Mouse (Mus musculus) gastrocnemius, postnatal 10 days (tissue): Measurements from ENCODE around the gene Pde4b. TPM values are rescaled to one million over a fixed set of nuclear protein-coding genes. Genes with fewer than 3 reads are reported as not detected.
"Not testable (repeated sequence)": the region's sequence is repeated elsewhere in the genome, so short reads cannot be mapped to it uniquely, and the experiment has no call there.

ENCODE experiments used
- DNase-seq: peaks from one replicate; pipeline ENCODE4 v3.0.0; 2021; ENCODE audit warnings: mixed read lengths
- long read RNA-seq, 2 experiments: library from polyadenylated mRNA; stranded (forward); transcript quantifications; one replicate each; pipeline ENCODE4 v2.0.0; 2021
- total RNA-seq, 2 experiments: library from RNA; stranded (reverse); gene quantifications; 2 replicates each; pipeline ENCODE4 v1.2.3; 2021

The Pde4b gene
- total RNA-seq = 10 to 100 TPM; 44.7 to 61.4 TPM
- long read RNA-seq, experiment 1, transcript Pde4b-203 (10 exons, 2,756 nt) = major isoform, 50 of 80 reads
- long read RNA-seq, experiment 1, partial matches to known transcripts = 4 of 80 reads
- long read RNA-seq, experiment 1, other reads (novel, unspliced or antisense) = 25 of 80 reads
- long read RNA-seq, experiment 2, transcript Pde4b-203 (10 exons, 2,756 nt) = major isoform, 36 of 62 reads
- long read RNA-seq, experiment 2, partial matches to known transcripts = 5 of 62 reads
- long read RNA-seq, experiment 2, other reads (novel, unspliced or antisense) = 19 of 62 reads

DNA sequence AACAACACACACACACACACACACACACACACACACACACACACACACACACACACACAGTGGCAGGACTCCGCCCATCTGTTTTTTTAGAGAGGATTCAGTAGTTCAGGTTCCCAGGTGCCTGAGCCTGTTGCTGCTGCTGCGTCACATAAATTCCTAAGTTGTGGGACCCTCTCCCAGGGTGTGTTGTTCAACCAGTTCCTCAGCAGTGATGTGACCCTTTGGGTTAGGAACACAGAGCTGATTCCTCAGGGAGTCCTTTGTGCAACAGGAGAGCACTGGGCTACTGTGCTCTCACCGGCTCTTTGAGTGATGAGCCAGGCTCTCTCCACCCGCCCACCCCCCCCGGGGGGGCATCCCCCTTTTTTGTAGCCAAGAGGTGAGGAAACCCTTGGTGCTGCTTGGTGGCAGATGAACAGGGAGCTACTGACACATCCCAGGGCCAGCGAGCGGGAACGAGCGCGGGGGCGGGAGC is at the start of gene Pde4b:
TSS of gene Pde4b (plus strand) at position 453 of the 475 bp plus-strand sequence.
- DNase-seq = no peak

DNA sequence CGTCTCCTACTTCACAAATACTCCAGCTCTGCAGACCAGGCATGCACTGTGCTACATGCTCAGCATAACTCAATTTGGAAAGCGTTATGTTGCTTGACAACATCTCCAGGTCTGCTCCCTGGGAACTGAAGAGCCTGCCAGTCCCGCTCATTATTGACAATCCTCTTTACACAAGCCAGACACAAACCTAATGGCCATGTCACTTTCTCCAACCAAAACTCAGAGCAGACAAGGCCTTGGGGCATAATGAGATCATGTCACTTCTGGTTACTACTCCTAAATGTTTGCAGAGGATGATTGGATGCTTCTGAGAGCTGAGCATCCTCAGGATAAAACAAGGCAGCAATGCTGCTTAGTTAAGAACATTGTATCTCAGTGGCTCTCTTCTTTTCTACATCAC is 47.2 kb upstream of the Pde4b start:
- no peak for DNase-seq

DNA sequence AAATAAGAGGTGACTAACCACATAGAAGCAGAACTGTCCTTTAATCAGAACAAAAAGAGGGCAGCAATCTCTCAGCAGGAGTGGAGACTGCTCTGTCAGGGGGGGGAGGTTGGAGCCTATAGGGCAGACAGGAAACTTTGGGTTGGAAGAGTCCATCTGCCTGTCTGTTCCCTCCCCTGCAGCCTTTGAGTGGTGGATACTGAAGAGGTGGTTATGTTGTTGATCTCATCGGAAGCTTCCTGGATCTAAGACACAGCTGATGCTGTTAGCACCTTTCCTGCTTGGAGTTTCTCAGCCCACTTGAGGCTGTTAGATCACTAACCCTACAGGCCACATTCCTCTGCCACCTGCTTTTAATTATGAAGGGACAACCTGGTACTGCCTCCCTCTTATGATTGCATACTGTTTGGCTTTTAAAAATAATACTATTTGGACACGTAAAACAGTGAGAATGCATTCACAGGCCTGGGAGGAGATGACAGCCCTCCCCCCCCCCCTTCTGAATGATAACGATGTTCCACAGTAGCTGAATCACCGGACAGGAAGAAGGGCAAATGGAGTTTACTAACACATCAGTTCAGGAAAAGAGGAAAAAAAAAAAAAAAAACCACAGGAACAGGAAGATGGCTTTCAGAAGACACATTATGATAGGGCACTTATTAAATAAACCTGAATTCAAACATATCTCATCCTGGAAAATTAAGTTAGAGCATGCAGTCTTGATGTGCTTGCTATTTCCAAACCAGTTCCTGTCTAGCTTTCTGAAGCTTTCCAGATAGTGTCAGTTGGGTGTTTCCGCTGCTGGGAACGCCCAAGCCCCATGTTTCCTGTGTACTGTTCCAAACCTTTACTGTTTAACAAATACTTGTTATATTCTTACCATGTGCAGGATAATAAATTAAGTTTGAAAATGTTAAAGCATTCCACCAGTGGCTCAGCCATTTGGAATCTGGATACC is 41.9 kb upstream of the Pde4b start:
- DNase-seq = no peak

DNA sequence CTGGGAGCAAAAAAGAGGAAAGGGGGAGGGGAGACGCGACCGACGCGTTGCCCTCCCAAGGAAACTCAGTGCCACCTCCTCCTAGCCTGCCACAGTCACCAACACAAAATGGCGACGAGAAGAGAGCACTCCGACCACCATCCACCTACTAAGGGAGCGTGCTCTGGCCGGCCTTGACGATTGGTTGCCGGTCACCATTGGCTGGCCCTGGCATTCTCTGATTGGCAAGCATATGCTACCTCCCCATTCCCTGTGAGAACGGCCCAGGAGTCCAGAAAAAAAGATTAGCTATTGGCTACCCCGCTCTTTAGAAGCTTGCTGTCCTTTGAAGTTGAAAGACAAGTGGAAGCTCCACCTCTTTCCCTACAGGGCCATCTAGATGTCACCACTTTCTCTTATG is 38.0 kb upstream of the Pde4b start:
- not testable (repeated sequence) for DNase-seq

DNA sequence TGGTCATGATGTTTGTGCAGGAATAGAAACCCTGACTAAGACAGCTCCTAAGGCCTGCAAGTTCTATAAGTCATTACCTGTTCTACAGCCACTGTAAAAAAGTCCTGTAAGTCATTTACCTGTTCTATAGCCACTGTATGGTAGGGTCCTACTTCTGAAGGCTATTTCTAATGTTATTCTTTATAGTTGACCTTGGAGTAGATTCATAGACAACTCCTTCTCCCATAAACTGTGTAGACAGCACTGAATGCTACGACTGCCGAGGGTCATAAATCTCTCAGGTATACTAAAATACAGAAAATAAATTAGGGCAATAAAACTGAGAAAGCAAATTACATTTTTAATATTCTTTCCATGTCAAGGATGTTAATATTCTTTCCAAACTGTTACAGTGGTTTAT is 26.0 kb upstream of the Pde4b start:
- no peak for DNase-seq

DNA sequence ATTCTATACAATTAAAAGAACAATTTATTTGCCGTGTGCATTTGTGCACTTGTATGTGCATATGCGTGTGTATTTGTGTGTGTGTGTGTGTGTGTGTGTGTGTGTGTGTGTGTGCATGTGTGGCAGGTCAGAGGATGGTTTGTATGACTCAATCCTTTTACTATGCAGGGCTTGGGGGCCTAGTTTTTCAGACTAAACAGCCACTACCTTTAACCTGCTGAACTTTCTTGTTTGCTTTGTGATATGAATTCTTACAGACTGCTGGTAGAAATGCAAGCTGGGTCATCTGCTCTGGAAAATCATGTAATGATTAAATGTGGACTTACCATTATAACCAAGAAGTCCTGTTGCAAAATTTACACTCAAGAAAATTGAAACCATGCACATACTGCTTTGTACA is 18.0 kb upstream of the Pde4b start:
- DNase-seq = no peak

DNA sequence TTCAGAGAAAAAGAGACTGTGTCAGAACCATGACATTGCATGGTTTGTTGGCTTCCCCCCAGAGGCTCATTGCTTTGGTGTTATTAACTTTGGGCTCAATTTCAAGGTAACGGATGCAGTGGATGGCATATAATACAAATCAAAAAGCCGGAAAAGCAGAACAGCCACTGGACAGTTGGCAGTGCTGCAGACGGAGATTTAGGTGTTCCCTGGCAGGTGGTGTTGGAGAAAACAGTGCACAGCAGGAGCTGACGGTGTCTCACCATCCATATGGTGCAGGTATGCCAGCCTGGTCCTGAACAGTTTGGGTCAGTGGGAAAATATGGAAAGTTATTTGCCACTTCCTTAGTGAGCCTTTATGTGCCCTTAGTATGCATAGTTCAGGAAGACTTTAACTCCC is 1.0 kb upstream of the Pde4b start:
- DNase-seq = no peak

DNA sequence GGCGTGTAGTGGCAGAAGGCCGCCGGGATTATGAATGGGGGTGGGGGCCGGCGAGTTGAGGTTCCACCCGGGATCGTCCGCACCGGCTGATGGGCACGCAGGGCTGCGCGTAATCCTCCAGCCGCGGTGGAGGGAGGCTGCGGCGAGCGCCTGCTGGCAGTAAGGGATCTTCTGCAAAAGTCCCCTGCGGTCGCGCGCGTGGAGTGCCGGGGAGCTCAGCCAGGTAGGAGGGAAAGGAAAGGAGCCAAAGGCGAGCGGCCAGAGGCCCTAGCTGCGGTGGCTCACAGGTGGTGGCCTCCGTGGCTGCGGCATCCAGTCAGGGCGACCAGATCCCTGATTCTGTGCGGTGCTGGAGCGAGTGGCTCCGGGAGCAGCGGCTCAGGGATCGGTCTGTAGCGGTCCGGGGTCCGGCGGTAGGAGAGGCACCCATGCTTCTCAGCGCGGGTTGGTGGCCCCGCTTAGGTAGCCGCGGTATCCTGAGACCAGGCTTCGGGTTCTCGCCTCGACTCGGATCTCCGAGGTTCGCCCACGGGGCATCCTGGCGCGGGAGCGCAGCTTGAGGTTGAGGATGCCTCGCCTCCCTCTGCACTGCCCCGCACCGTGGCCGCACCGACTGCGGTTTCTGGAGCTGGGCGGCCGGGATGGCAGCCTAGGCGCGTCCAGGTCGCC is 357 bp downstream of the Pde4b start:
- peak; percentile 10 for DNase-seq

DNA sequence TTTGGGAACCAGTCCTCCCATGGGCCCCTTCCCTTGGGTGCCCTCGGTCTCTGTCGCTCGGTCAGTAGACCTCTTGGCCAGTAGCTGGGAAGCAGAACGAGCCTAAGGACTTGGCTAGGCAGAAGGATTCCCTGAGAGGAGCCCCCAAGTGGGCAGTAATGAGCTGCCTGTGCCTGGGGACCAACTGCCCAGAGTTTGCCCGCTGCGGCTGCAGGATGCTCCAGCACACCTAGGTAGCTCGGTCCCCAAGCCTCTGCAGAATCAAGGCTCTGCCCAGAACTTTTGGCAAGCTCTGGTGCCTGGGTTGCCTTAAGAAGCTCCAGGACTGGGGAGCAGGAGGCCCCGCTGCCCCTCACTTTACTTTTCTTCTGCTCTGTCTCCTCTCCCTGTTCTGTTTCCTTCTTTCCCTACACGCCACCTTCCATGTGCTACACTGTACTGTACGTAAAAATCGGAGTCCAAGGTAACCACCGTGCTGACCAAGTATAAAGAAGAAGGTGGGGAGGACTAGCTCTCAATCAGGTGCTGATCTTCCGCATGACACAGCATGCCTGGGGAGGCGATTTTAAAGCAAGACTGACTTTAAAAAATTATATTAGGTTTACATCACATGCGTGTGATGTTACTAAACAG is 1.0 kb downstream of the Pde4b start:
- no peak for DNase-seq

DNA sequence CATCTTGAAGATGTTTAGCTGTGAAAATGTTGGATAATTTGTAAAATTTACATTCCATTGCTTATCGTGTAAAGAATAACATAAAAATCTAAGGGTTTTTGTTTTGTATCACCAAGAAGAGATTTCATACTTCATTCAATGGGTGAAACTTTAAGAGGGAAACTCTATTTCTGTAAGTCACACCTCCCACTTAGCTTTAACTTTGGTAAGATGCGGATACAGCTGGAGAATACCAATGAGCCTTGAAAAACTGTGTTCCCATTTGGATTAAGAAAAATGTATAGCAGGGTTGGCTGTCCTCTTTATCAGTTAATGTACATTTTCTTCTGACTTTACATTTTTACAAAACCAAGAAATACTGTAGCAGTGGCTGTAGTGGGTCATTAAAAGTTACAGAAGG is 8.5 kb downstream of the Pde4b start:
- no peak for DNase-seq

DNA sequence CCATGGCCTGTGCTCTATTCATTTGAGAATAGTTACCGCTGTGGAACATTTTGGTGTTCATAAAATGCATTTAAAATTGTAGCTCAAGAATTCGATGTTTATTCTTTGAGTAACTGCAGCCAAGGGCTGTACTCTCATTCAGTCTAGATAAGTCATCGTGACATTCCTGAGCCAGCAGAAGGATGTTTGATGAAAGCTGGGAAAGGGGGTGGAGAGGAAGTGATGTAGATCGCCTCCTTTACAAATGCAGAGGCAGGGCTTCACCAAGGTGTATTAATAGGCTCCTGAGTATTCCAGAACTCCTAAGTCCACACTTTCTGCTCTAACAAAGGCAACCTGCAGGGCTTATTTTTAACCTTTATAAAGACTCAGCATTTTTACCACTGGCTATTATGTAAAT is 14.9 kb downstream of the Pde4b start:
- no peak for DNase-seq

DNA sequence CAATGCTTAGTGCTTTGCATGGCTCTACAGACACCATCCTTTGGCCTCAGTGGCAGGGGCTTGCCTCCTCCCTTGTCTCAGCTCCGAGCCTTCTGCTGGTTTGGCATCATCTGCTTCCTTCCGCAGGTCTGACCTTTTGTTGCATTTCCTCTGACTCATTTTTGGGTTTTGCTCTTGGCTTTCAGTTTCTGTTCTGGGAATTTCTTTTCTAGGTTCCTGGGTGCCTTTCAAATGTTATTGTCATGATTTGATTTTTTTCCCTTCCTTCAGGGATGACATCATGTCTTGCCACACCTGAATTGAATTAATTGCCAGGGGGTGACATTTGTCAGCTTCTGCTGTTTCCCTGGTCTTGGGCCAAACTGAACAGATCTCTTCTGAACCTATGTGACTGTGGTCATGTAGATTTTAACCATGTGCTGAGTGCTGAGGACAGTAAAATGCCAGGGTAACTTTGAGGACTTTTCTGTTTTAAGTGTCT is 17.2 kb downstream of the Pde4b start:
- DNase-seq = no peak

DNA sequence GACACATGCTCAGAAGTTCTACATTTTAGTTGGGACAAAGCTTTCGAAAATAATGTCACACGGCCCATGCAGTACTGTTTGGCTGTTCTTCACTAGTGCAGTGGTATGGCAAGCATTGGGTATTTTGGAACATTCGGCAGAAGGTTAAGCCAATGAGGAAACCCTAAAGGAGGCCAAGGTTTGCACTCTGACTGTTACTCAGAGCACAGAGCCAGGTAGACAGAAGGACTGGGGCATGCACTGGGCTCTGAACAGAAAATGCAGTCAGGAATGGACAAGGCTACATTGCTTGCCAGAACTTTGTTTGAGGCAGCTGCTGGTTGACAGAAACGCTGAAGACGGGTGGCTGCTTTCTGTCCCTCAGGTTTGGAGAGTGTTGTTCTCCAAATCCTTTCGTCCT is 19.4 kb downstream of the Pde4b start:
- DNase-seq = no peak

DNA sequence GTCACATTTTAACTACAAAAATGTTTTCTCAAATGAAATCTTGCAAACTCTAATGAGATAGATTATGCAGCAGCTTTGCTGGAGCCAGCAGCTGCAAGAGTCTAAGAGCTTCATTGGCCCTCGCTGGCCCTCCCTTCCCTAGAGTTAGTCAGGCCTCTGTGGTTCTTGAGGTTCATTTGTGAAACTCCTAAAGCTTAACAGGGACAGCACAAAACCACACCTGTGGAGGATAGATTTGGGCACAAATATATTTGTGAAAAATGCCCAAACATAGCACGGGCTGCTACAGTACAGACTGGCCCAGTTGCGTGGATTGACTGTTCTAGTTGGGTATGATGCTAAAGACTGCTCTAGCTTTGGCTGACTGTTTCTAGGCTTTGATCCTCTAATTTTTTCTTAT is 32.1 kb downstream of the Pde4b start:
- DNase-seq = no peak

DNA sequence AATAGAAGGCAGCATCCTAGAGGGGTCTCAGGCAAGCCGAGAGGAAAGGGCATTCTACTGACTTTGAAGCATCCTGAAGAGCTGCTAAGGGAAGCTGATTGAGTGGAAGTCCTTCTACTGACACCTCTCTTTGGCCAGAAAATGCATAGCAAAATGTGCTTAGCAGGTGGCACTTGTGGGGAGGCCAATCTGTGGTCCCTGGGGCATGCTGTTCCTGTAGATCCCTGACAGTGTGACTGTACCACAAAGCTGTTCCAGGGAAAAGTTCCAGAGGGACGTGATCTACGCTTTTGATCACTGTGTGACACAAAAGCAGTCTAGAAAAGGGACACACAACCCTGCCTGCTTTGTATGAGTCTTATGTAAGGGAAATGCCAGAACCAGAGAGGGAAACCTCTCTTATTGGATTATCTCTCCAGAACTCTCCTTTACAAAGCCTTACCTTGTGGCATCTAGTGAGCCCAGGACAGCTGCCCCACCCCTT is 49.1 kb downstream of the Pde4b start:
- DNase-seq = no peak

DNA sequence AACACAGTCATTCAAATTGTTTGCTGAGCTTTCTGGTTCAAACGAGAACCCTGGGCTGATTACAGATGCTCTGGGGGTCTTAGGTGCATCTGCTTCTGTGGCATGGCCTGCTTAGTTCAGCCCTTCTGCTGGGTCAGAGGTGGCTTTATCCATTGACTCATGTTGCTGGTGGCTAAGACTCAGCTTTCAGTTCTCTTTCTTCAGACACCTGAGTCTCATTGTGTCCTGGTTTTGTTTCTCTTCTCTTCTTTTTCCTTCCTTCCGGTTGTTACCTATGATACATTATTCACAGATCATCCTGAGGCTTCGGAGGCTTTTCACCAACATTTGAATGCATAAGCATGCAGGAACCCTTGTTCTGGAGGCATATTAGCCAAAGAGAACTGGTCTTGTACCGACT is 51.0 kb downstream of the Pde4b start:
- no peak for DNase-seq

DNA sequence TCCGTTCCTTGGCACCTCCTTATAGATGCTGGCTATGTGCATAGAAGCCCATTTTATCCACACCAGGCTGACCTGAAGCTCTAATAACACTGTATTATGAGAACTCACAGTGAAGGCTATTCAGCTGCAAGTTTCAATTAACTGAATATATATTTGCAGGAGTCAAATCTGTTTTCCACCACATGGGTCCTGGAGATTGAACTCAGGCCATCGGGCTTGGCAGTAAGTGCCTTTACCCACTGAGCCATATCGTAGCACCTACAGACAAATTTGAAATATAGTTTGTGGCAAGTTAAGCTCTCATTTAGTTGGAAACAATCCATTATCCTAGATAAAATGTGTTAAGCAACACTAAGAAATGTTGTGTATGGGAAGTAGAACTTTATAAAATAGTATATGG is 53.9 kb downstream of the Pde4b start:
- DNase-seq = no peak

DNA sequence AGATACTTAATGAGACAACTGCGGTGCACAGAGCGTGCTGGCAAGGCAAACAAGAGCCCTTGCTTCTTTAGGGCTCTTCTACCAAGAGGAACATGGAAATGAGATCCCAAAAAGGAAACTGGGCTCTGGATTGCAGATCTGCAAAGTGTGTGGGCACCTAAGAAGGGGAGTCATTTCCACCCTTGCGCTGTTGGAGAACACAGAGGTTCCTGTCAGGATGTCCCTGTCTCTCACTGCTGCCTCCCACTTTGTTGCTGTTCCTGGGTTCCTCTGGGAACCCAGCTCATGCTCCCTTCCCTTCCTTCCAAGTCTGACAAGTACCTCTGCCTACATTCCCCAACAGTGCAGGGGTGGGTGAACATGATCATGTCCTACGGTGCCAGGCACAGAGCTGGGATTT is 61.4 kb downstream of the Pde4b start:
- DNase-seq = no peak

DNA sequence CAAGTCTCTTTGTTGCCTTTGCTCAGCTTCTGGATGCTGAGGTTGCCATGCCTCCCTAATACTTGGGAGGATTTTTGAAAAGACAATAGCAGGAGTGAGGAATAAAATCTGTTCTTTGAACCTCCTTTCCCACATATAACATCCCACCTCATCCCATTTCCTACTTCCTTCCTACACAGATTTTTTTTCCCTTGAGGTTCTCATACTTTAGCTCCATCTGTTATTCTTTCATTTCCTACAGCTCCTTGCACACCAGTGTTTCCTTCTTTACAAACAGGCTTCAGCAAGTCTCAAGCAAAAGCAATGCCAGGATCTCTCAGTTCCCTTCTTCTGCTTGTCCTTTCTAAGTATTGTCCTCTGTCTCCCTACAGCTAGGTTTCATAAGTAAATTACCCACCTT is 71.8 kb downstream of the Pde4b start:
- no peak for DNase-seq

DNA sequence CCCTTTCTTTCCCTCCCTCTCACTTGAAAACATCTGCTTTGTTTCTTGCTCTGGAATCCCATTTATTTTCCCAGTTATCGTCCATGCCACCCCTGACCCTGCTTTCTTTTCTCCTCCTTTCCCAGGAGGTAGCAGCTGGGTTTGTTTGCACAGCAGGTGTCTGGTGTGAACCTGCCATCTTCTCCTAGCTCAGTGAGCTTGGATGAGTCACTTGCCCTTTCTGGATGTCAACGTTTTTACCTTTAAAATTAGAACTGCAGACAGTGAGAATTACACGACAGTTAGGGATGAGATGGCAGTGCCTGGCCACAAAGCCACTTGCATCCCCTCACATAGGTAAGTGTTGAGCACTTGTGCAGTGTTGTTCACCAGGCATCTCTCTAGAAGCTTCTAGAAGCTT is 84.3 kb downstream of the Pde4b start:
- no peak for DNase-seq

DNA sequence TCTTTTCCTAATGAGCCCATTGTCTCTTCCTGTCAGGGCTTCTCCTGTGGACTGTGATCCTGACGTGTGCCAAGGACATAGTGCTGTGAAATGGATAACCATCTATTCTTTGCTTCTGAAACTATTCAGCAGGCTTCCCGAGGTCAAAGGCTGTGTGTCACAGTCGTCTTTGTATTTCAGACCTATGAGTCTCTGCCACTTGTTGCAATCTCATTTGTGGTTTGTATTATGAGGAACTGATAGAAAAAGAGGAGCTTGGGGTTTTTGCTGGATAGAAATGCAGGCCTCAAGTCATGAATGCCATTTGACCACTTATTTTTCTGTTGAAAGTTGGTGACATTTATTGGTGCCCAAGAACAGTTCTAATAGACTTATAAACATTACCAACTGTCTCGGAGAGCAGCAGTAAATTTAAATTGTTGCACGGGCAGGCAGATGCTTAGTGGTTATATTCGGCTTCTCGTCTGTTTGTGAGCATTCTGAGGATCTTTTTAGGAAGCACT is 85.4 kb downstream of the Pde4b start:
- no peak for DNase-seq

DNA sequence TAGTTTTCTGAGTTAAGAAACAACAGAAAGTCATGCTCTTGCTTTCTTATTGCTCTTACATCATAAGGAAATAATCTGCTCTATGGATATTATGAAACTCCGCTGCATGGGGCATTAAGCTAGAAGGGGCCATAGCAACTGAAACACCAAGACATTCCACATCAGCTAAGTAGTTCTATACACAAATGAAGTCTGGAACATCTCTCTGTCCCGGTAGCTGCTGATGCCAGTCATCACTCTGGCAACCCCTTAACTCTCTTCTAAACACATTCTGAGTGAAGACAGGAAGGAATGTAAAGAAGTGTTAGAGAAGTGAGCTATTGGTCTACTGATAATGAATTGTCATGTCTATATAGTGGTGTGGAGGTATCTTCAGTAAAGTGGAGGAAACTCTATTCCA is 88.6 kb downstream of the Pde4b start:
- DNase-seq = no peak
